Mouse (Mus musculus): ENCODE measurements around the gene Ddx39.
A peak's percentile ranks its signal among the peaks of the same experiment; 100 is the strongest.

DNA sequence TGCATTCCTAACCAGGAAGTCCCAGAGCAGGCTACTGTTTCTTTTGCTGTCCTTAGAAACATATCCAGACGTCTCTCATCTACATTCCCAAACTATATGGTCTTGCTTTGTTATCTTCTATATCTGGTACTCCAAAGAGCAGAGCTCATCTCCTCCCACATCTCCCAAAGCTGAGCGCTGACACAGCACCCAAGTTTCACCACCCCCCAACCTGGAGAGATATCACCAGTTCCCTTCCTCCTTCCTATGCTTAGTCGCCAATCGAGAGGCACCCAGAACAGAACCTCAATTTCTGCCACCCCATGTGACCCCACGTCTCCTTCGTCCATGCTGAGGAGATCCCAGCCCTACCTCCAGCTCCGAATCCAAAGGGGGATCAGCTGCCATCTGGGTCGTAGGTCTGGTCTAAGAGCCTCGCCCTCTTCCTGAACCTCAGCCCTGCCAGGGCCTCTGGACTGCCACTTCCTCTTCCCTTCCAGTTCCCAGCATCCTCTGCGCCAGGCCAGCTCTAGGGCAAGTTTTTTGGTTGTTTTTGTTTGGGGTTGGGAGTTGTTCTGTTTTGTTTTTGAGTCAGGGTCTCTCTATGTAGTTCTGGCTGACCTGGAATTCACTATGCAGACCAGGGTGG, 21.3 kb upstream of the Ddx39 start:
- TF ChIP-seq POLR2A (IDR thresholded peaks at IDR 0.05; ENCODE audit: control insufficient read depth in 1 of 2, insufficient read depth in 1 of 2, low read depth in 1 of 2, low read length in 2 of 2, poor library complexity in 1 of 2), result peak in 1 of 2 experiments; percentile 63; a peak in 2 of 4 replicates
- peak; percentile 46; the same call in 1 of the 2 replicates for TF ChIP-seq USF1 (IDR thresholded peaks at IDR 0.05; ENCODE audit: low read depth, low read length)
